Mouse (Mus musculus) C2C12 (cell line): ENCODE results near the gene Cdh24.

Experiments
- CEBPB ChIP-seq: IDR thresholded peaks from one replicate; pipeline ENCODE4 v1.6.1; 2011; ENCODE audit warnings: low read depth, mild to moderate bottlenecking, control low read depth, moderate library complexity
- CTCF ChIP-seq: IDR thresholded peaks from one replicate; pipeline ENCODE4 v1.5.1; 2011; ENCODE audit not compliant: control insufficient read depth, insufficient read depth, insufficient read length
- FOSL1 ChIP-seq: IDR thresholded peaks from one replicate; pipeline ENCODE4 v1.8.0; 2011; ENCODE audit warnings: mild to moderate bottlenecking, low read length; ENCODE audit not compliant: poor library complexity, insufficient read depth, severe bottlenecking
- MAX ChIP-seq: IDR thresholded peaks from one replicate; pipeline ENCODE4 v1.6.1; 2011; ENCODE audit warnings: mild to moderate bottlenecking, control low read depth
- MYOG ChIP-seq: IDR thresholded peaks from one replicate; pipeline ENCODE4 v1.6.1; 2011; ENCODE audit not compliant: control insufficient read depth, insufficient read length; ENCODE audit errors: extremely low read depth
- USF1 ChIP-seq: IDR thresholded peaks from one replicate; pipeline ENCODE4 v1.6.1; 2011; ENCODE audit warnings: low read depth, mild to moderate bottlenecking, control low read depth, moderate library complexity

- TF ChIP-seq CTCF (peak; percentile 68), USF1 (no peak), MAX (peak; percentile 42), MYOG (no peak), FOSL1 (no peak), CEBPB (no peak)
Observed at GRCm38 (mm10) chr14:54650621-54651454, 9.7 kb upstream of the Cdh24 start.
